Mouse (Mus musculus): ENCODE measurements around the gene Sec14l2.

The Sec14l2 gene

GRCm38 (mm10) chr11:4122742-4123579 lies at the start of gene Sec14l2:
Sec14l2 (minus strand) TSS chr11:4123415.
- peak; percentile 18 to 48 for DNase-seq (ENCODE audit: low spot score in 2 of 2)

GRCm38 (mm10) chr11:4166467-4167090 lies 43.4 kb upstream of the Sec14l2 start:
- no peak for DNase-seq (ENCODE audit: low spot score in 2 of 2)

DNA sequence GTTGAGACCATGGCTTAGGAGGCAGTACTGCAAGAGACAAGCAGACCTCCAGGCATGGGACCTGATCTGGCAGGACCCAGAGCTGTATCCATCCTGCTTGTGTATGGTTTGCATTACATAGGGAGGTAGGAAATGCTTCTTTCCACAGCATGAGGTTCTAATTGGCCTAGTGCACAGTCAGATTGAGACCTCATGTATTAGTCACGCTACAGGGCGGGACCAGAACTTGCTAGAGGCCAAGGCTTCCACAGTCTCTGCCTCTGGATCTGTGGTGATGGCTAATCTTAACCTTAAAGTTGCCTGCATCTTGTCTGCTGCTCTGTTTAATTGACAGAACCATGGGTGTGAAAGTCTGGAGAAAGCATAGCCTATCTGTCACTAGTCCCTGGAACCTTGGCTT lies 41.5 kb upstream of the Sec14l2 start:
- no peak for DNase-seq (ENCODE audit: low spot score in 2 of 2)

- no peak for DNase-seq (ENCODE audit: low spot score in 2 of 2)
Observed at GRCm38 (mm10) chr11:4160758-4161480, 37.7 kb upstream of the Sec14l2 start.

- peak; percentile 86 to 91 for DNase-seq (ENCODE audit: low spot score in 2 of 2)
Observed at GRCm38 (mm10) chr11:4159808-4160708, 36.8 kb upstream of the Sec14l2 start, which contains the start of the genes Ccdc157 and Sf3a1. Ccdc157 (minus strand) TSS chr11:4160293. Sf3a1 (plus strand) TSS chr11:4160350.

DNA sequence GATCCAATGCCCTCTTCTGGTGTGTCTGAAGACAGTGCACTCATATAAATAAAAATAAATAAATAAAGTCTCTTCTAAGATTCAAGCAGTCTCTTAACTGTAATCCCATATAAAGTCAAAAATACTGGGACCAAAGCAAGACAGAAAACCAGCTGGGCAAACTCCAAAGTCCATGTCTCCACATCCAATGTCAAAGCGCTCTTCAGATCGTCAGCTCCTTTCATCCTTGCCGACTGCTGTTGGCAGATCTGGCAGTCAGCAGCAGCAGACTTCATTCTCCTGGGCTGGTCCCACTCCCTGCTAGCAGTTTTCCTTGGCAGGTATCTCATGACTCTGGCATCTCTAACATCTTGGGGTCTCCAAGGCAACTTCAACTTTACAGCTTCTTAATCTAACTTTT lies 35.5 kb upstream of the Sec14l2 start:
- no peak for DNase-seq (ENCODE audit: low spot score in 2 of 2)

DNA sequence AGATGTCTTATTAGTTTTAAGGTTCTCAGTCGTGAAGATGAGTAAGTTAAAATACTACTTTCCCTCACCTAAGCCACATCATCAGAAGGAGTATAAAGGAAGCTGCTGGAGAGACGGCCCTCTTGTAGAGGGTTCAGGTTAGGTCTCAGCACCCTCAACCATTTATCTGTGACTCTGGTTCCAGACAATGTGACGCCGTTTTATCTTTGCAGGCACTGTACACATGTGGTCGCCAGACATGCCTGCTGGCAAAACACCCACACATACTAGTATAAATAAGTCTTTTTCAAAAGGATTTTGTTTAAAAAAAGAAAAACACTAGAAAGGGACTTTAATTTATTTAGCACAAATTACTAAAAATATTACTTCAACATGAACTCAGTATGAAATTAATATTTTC lies 32.4 kb upstream of the Sec14l2 start:
- no peak for DNase-seq (ENCODE audit: low spot score in 2 of 2)

DNA sequence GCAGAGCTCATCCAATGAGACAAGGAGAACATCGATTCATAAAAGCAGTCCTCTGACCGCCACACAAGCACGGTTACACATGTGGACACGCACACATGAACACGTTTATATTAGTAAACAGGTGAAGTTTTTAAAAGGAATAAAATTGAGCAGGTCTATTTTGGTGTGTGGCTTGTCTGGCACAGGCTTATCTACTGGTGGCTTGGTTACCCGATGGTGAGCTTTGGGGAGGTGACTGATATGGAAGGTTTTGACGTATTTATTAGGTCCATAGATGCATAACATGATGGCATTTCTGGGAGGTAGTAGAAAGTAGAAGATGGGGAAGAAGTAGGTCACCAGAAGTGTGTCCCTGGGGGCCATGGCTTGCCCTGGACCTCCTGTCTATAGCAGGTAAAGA lies 30.5 kb upstream of the Sec14l2 start:
- DNase-seq (ENCODE audit: low spot score in 2 of 2): no peak

DNA sequence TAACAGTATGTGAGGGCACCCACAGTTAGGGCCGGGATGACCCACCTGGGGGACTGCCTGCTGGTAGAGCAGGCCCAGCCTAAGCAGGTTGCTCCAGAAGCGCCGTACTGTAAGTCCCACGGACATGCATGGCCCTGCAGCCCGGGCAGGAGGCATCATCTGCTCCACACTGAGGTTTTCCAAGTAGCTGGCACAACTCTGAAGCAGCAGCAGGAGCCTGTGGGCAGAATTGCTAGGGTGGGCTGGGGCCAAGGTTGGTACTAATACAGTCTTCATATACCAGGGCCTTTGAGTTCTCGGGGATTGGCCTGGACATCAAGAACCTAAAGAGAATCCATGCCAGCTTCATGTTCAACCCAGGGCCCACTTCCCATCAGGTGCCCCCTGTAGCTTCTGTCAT lies 26.7 kb upstream of the Sec14l2 start:
- DNase-seq (ENCODE audit: low spot score in 2 of 2): no peak

GRCm38 (mm10) chr11:4148536-4149156 lies 25.4 kb upstream of the Sec14l2 start:
- no peak for DNase-seq (ENCODE audit: low spot score in 2 of 2)

- no peak for DNase-seq (ENCODE audit: low spot score in 2 of 2)
Observed at GRCm38 (mm10) chr11:4148120-4148519, 24.9 kb upstream of the Sec14l2 start.

GRCm38 (mm10) chr11:4147098-4147497 lies 23.9 kb upstream of the Sec14l2 start:
- DNase-seq (ENCODE audit: low spot score in 2 of 2): no peak

DNA sequence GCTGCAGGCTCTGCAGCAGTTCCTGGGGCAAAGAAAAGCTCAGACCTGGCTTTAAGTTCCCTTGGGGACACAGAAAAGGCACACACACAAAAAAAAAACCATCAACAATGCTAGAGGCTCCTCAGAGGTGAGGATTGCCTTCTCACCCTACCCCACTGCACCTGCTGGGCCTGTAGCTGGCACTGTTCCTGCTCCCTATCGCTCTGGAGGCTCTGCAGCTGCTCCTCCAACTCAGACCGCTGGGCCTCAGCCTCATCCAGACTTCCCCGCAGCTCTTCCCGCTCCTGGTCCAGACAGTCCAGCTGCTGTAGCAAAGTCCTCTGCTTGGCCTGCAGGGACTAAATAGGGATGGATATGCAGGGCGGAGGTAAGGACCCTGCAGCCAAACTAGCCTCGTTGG lies 23.2 kb upstream of the Sec14l2 start:
- DNase-seq (ENCODE audit: low spot score in 2 of 2): no peak

DNA sequence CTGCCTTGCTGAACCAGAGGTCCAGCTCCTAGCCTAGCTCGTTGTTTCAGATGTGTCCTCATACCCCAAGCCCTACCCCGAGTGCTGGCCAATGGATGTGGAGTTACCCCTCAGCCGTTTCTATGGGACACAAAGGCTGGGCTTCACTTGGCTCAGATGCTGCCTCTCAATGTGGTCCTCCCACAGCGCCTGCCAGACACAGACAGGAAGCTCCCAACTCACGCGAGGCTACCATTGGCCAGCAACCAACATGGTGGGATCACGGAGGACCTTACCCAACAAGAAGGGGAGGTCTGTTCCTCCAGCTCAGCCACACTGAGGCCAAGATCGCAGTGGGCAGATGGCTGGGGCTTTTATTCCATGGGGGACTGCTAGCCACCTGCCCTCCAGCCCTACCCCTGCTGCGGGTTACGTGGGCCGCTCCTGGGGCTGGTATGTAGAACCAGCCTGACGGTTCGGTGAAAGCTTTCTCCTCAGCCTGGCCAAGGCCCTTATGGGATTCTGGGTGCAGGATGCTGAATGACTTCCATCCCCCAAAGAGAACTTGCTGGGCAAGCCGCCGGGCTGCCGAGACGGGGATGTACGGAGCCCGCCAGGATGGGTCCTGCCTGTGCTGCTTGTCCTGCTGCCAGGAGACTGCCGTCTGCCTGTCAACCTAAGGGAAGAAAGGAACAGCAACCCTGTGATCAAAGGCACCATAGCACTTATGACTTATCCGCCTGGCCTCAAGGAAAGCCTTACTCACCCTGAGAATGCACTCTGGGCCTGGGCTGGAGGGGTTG lies 20.3 kb upstream of the Sec14l2 start:
- DNase-seq (ENCODE audit: low spot score in 2 of 2): no peak

GRCm38 (mm10) chr11:4142352-4142751 lies 19.1 kb upstream of the Sec14l2 start:
- no peak for DNase-seq (ENCODE audit: low spot score in 2 of 2)

DNA sequence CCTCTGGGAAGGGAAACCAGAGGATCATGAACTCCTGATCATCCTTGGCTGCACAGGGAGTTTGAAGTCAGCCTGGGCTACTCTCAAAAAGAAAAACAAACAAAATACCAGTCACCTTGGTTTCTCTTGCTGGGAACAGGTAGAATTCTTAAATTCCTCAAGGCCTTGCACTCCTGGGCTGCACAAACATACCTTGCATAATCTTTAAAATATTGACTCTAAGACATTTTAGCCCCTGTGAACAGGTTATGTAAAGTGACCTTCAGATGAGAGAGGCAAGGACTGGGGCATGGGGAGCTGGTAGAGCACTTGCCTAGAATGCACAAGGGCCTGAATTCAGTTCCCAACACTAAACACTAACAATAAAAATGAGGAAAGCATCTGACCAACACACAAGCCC lies 18.3 kb upstream of the Sec14l2 start:
- DNase-seq (ENCODE audit: low spot score in 2 of 2): no peak

DNA sequence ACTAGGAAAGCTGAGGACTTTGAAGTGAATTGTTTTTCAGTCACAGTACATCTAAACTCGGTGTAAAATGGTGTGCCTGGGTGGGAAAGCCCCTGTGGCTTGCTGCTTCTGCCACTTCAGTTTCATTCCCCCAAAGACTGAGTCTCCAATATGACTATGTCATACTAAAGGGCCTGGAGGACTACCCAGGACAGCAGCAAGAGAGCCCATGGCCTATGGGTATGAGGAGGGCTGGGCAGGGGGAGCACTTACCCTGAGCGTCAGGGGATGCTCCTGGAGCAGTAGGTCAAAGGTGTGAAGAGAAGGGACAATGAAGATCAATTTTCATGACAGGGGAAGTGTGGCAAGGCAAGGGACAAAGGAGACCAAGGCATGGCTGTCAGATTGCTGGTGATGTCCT lies 15.7 kb upstream of the Sec14l2 start:
- no peak for DNase-seq (ENCODE audit: low spot score in 2 of 2)

- peak; percentile 76 to 85 for DNase-seq (ENCODE audit: low spot score in 2 of 2)
Observed at GRCm38 (mm10) chr11:4134986-4135935, 12.0 kb upstream of the Sec14l2 start, which contains the start of gene Rnf215. Rnf215 (plus strand) TSS chr11:4135202.

- DNase-seq (ENCODE audit: low spot score in 2 of 2): no peak
Observed at GRCm38 (mm10) chr11:4134400-4134799, 11.2 kb upstream of the Sec14l2 start.

Data from natural killer cell, adult 2 months (primary cell).